Mouse (Mus musculus) small intestine, adult 2 months (tissue): Measurements from ENCODE around the gene Ralgapa2.

Experiments
- CTCF ChIP-seq: fragments of 200-500 bp; IDR thresholded peaks from 2 replicates; pipeline ENCODE4 v1.5.1; 2012; ENCODE audit warnings: low read depth, mild to moderate bottlenecking, control low read depth, inconsistent platforms, low read length, moderate library complexity, mixed read lengths; ENCODE audit not compliant: insufficient replicate concordance, insufficient read length; ENCODE audit errors: extremely low read depth
- POLR2A ChIP-seq: fragments of 200-500 bp; IDR thresholded peaks from 2 replicates; pipeline ENCODE4 v1.6.1; 2012; ENCODE audit warnings: low read depth, mild to moderate bottlenecking, control low read depth, inconsistent platforms, low read length, moderate library complexity

GRCm38 (mm10) chr2:146361969-146362368, 150.2 kb downstream of the Ralgapa2 start:
- TF ChIP-seq POLR2A (no peak), CTCF (no peak)
